Mouse (Mus musculus): Measurements from ENCODE around the gene Rreb1. TPM values are rescaled to one million over a fixed set of nuclear protein-coding genes. Genes with fewer than 3 reads are reported as not detected.

Gene Rreb1
- 21.2 and 22.4 TPM in 2 replicates for polyA plus RNA-seq (2014; fragmentation: Nextera tagmentation; extraction: Ambion mirVana)

GRCm38 (mm10) chr13:37778147-37778593, at the start of gene Rreb1:
Gene Rreb1, plus strand, starts transcription at chr13:37778400.
- H3K36me3 ChIP-seq (ENCODE audit: control insufficient read depth, insufficient read depth, low read length) = no peaks in the 10 kb centered on the region
- H3K9me3 ChIP-seq (ENCODE audit: control insufficient read depth, low read depth, low read length) = no peaks in the 10 kb centered on the region
- peak; percentile 64 for ATAC-seq (ENCODE audit: insufficient number of reproducible peaks, insufficient read depth, low FRiP score, low read depth)
- under 1% methylated on average over 37 of the region's 37 CpGs for WGBS
- peak within 1 kb of the TSS; percentile 60 for H3K4me3 ChIP-seq (ENCODE audit: low read depth, low read length)
- peaks cover 12% of the 10 kb centered on the region for H3K4me1 ChIP-seq (ENCODE audit: control insufficient read depth, insufficient read depth, low read length)
- peak within 1 kb of the TSS; percentile 15; the same call in 1 of the 2 replicates for H3K27ac ChIP-seq (ENCODE audit: low read length)
- H3K4me2 ChIP-seq (replicated peaks; ENCODE audit: low read depth, low read length) = peak within 1 kb of the TSS; percentile 100
- 0 out of 2 replicates have a peak, but pooled peaks cover 4% of the 10 kb centered on the region for H3K27me3 ChIP-seq (ENCODE audit: control insufficient read depth, insufficient read depth, low read length)
- peak within 1 kb of the TSS; percentile 55 for H3K9ac ChIP-seq (replicated peaks; ENCODE audit: low read depth, low read length)

- no peak overlapping the region for H3K4me2 ChIP-seq (replicated peaks; ENCODE audit: low read depth, low read length)
- no peaks in the 10 kb centered on the region for H3K4me1 ChIP-seq (ENCODE audit: control insufficient read depth, insufficient read depth, low read length)
- H3K36me3 ChIP-seq (ENCODE audit: control insufficient read depth, insufficient read depth, low read length) = no peaks in the 10 kb centered on the region
- H3K9me3 ChIP-seq (ENCODE audit: control insufficient read depth, low read depth, low read length) = no peaks in the 10 kb centered on the region
- 78% methylated on average over 7 of the region's 7 CpGs for WGBS
- no peaks in the 10 kb centered on the region for H3K27me3 ChIP-seq (ENCODE audit: control insufficient read depth, insufficient read depth, low read length)
- no peak overlapping the region for H3K27ac ChIP-seq (ENCODE audit: low read length)
- H3K9ac ChIP-seq (replicated peaks; ENCODE audit: low read depth, low read length) = no peak overlapping the region
- ATAC-seq (ENCODE audit: insufficient number of reproducible peaks, insufficient read depth, low FRiP score, low read depth) = no peak
- H3K4me3 ChIP-seq (ENCODE audit: low read depth, low read length) = no peak overlapping the region
Observed at GRCm38 (mm10) chr13:37728551-37728950, 49.6 kb upstream of the Rreb1 start.

GRCm38 (mm10) chr13:37731914-37732693, 46.1 kb upstream of the Rreb1 start:
- Histone ChIP-seq H3K27ac (ENCODE audit: low read length) (no peak overlapping the region), H3K4me1 (ENCODE audit: control insufficient read depth, insufficient read depth, low read length) (no peaks in the 10 kb centered on the region), H3K36me3 (ENCODE audit: control insufficient read depth, insufficient read depth, low read length) (no peaks in the 10 kb centered on the region), H3K4me2 (replicated peaks; ENCODE audit: low read depth, low read length) (no peak overlapping the region), H3K9me3 (ENCODE audit: control insufficient read depth, low read depth, low read length) (no peaks in the 10 kb centered on the region), H3K9ac (replicated peaks; ENCODE audit: low read depth, low read length) (no peak overlapping the region), H3K27me3 (ENCODE audit: control insufficient read depth, insufficient read depth, low read length) (no peaks in the 10 kb centered on the region), H3K4me3 (ENCODE audit: low read depth, low read length) (no peak overlapping the region)
- peak; percentile 90 for ATAC-seq (ENCODE audit: insufficient number of reproducible peaks, insufficient read depth, low FRiP score, low read depth)
- 58% methylated on average over 12 of the region's 12 CpGs for WGBS

- no peaks in the 10 kb centered on the region for H3K4me1 ChIP-seq (ENCODE audit: control insufficient read depth, insufficient read depth, low read length)
- ATAC-seq (ENCODE audit: insufficient number of reproducible peaks, insufficient read depth, low FRiP score, low read depth) = no peak
- H3K4me3 ChIP-seq (ENCODE audit: low read depth, low read length) = no peak overlapping the region
- no peak overlapping the region for H3K9ac ChIP-seq (replicated peaks; ENCODE audit: low read depth, low read length)
- H3K27ac ChIP-seq (ENCODE audit: low read length) = no peak overlapping the region
- no peak overlapping the region for H3K4me2 ChIP-seq (replicated peaks; ENCODE audit: low read depth, low read length)
- H3K36me3 ChIP-seq (ENCODE audit: control insufficient read depth, insufficient read depth, low read length) = no peaks in the 10 kb centered on the region
- no peaks in the 10 kb centered on the region for H3K9me3 ChIP-seq (ENCODE audit: control insufficient read depth, low read depth, low read length)
- no peaks in the 10 kb centered on the region for H3K27me3 ChIP-seq (ENCODE audit: control insufficient read depth, insufficient read depth, low read length)
- 91% methylated on average over 11 of the region's 11 CpGs for WGBS
Observed at GRCm38 (mm10) chr13:37734501-37734900, 43.7 kb upstream of the Rreb1 start.

GRCm38 (mm10) chr13:37740111-37740510, 38.1 kb upstream of the Rreb1 start:
- Histone ChIP-seq H3K27ac (ENCODE audit: low read length) (no peak overlapping the region), H3K4me1 (ENCODE audit: control insufficient read depth, insufficient read depth, low read length) (no peaks in the 10 kb centered on the region), H3K4me3 (ENCODE audit: low read depth, low read length) (no peak overlapping the region), H3K9me3 (ENCODE audit: control insufficient read depth, low read depth, low read length) (no peaks in the 10 kb centered on the region), H3K36me3 (ENCODE audit: control insufficient read depth, insufficient read depth, low read length) (no peaks in the 10 kb centered on the region), H3K4me2 (replicated peaks; ENCODE audit: low read depth, low read length) (no peak overlapping the region), H3K9ac (replicated peaks; ENCODE audit: low read depth, low read length) (no peak overlapping the region), H3K27me3 (ENCODE audit: control insufficient read depth, insufficient read depth, low read length) (no peaks in the 10 kb centered on the region)
- ATAC-seq (ENCODE audit: insufficient number of reproducible peaks, insufficient read depth, low FRiP score, low read depth) = no peak
- WGBS = 72% methylated on average over 5 of the region's 5 CpGs

- H3K4me1 ChIP-seq (ENCODE audit: control insufficient read depth, insufficient read depth, low read length) = no peaks in the 10 kb centered on the region
- H3K9me3 ChIP-seq (ENCODE audit: control insufficient read depth, low read depth, low read length) = no peaks in the 10 kb centered on the region
- no peak for ATAC-seq (ENCODE audit: insufficient number of reproducible peaks, insufficient read depth, low FRiP score, low read depth)
- 20% methylated on average over 5 of the region's 5 CpGs for WGBS
- H3K27ac ChIP-seq (ENCODE audit: low read length) = no peak overlapping the region
- no peak overlapping the region for H3K9ac ChIP-seq (replicated peaks; ENCODE audit: low read depth, low read length)
- H3K27me3 ChIP-seq (ENCODE audit: control insufficient read depth, insufficient read depth, low read length) = no peaks in the 10 kb centered on the region
- H3K4me2 ChIP-seq (replicated peaks; ENCODE audit: low read depth, low read length) = no peak overlapping the region
- H3K4me3 ChIP-seq (ENCODE audit: low read depth, low read length) = no peak overlapping the region
- H3K36me3 ChIP-seq (ENCODE audit: control insufficient read depth, insufficient read depth, low read length) = no peaks in the 10 kb centered on the region
Observed at GRCm38 (mm10) chr13:37740752-37741151, 37.4 kb upstream of the Rreb1 start.

GRCm38 (mm10) chr13:37742248-37742647, 36.0 kb upstream of the Rreb1 start:
- Histone ChIP-seq H3K9me3 (ENCODE audit: control insufficient read depth, low read depth, low read length) (no peaks in the 10 kb centered on the region), H3K4me3 (ENCODE audit: low read depth, low read length) (no peak overlapping the region), H3K36me3 (ENCODE audit: control insufficient read depth, insufficient read depth, low read length) (no peaks in the 10 kb centered on the region), H3K4me2 (replicated peaks; ENCODE audit: low read depth, low read length) (no peak overlapping the region), H3K9ac (replicated peaks; ENCODE audit: low read depth, low read length) (no peak overlapping the region), H3K27me3 (ENCODE audit: control insufficient read depth, insufficient read depth, low read length) (no peaks in the 10 kb centered on the region), H3K4me1 (ENCODE audit: control insufficient read depth, insufficient read depth, low read length) (no peaks in the 10 kb centered on the region), H3K27ac (ENCODE audit: low read length) (no peak overlapping the region)
- ATAC-seq (ENCODE audit: insufficient number of reproducible peaks, insufficient read depth, low FRiP score, low read depth) = no peak
- WGBS = 80% methylated on average over 4 of the region's 4 CpGs

- peaks cover 5% of the 10 kb centered on the region; the same call in 1 of the 2 replicates for H3K4me1 ChIP-seq (ENCODE audit: control insufficient read depth, insufficient read depth, low read length)
- H3K4me3 ChIP-seq (ENCODE audit: low read depth, low read length) = no peak overlapping the region
- no peak overlapping the region for H3K4me2 ChIP-seq (replicated peaks; ENCODE audit: low read depth, low read length)
- H3K9me3 ChIP-seq (ENCODE audit: control insufficient read depth, low read depth, low read length) = no peaks in the 10 kb centered on the region
- 64% methylated on average over 7 of the region's 7 CpGs for WGBS
- H3K27ac ChIP-seq (ENCODE audit: low read length) = no peak overlapping the region
- H3K9ac ChIP-seq (replicated peaks; ENCODE audit: low read depth, low read length) = no peak overlapping the region
- no peak for ATAC-seq (ENCODE audit: insufficient number of reproducible peaks, insufficient read depth, low FRiP score, low read depth)
- H3K36me3 ChIP-seq (ENCODE audit: control insufficient read depth, insufficient read depth, low read length) = no peaks in the 10 kb centered on the region
- no peaks in the 10 kb centered on the region for H3K27me3 ChIP-seq (ENCODE audit: control insufficient read depth, insufficient read depth, low read length)
Observed at GRCm38 (mm10) chr13:37747504-37747903, 30.7 kb upstream of the Rreb1 start.

All from stomach, embryonic 14.5 days (tissue).